Mouse (Mus musculus) embryo, embryonic 10.5 days (tissue): ENCODE data around the gene Gm11099.
A peak's percentile ranks its signal among the peaks of the same experiment; 100 is the strongest.

ENCODE experiments used
- DNase-seq: peaks from one replicate; pipeline ENCODE4 v3.0.0-alpha.2; 2015; ENCODE audit warnings: low spot score

Gm11099 gene

GRCm38 (mm10) chr2:58859134-58859533, at the start of gene Gm11099:
Gene Gm11099 (plus strand): TSS chr2:58859434.
- no peak for DNase-seq

- DNase-seq, result no peak
Observed at GRCm38 (mm10) chr2:58812941-58813340, 46.3 kb upstream of the Gm11099 start.

- DNase-seq, result peak; percentile 27
Observed at GRCm38 (mm10) chr2:58828910-58829600, 30.2 kb upstream of the Gm11099 start.

- DNase-seq, result peak; percentile 23
Observed at GRCm38 (mm10) chr2:58829981-58830742, 29.1 kb upstream of the Gm11099 start.

- no peak for DNase-seq
Observed at GRCm38 (mm10) chr2:58832253-58832980, 26.8 kb upstream of the Gm11099 start.

- no peak for DNase-seq
Observed at GRCm38 (mm10) chr2:58841021-58841420, 18.2 kb upstream of the Gm11099 start.

- DNase-seq, result no peak
Observed at GRCm38 (mm10) chr2:58842443-58842842, 16.8 kb upstream of the Gm11099 start.

- DNase-seq, result no peak
Observed at GRCm38 (mm10) chr2:58844499-58844898, 14.7 kb upstream of the Gm11099 start.

- DNase-seq, result no peak
Observed at GRCm38 (mm10) chr2:58879876-58880275, 20.6 kb downstream of the Gm11099 start.

- no peak for DNase-seq
Observed at GRCm38 (mm10) chr2:58905057-58905456, 45.8 kb downstream of the Gm11099 start.

GRCm38 (mm10) chr2:58906814-58907516, 47.7 kb downstream of the Gm11099 start:
- peak; percentile 19 for DNase-seq

- DNase-seq, result no peak
Observed at GRCm38 (mm10) chr2:58912339-58912738, 53.1 kb downstream of the Gm11099 start.

GRCm38 (mm10) chr2:58918351-58918750, 59.1 kb downstream of the Gm11099 start:
- no peak for DNase-seq

- no peak for DNase-seq
Observed at GRCm38 (mm10) chr2:58925551-58925950, 66.3 kb downstream of the Gm11099 start.

GRCm38 (mm10) chr2:58941361-58941760, 82.1 kb downstream of the Gm11099 start:
- DNase-seq, result no peak

- no peak for DNase-seq
Observed at GRCm38 (mm10) chr2:58948796-58949195, 89.6 kb downstream of the Gm11099 start.

GRCm38 (mm10) chr2:58952101-58952500, 92.9 kb downstream of the Gm11099 start:
- no peak for DNase-seq

GRCm38 (mm10) chr2:58956351-58956750, 97.1 kb downstream of the Gm11099 start:
- DNase-seq, result no peak

GRCm38 (mm10) chr2:58956770-58957300, 97.6 kb downstream of the Gm11099 start:
- DNase-seq, result peak; percentile 34
